Mouse (Mus musculus) c-Kit-positive CD71-positive TER-119-positive erythroid progenitor cells, embryonic 14.5 days (primary cell): Measurements from ENCODE around the gene Olfr1436.
"Not testable (repeated sequence)": the region's sequence is repeated elsewhere in the genome, so short reads cannot be mapped to it uniquely, and the experiment has no call there.

Experiments
- DNase-seq: peaks from one replicate; pipeline ENCODE4 v3.0.0-alpha.2; 2013; ENCODE audit warnings: low spot score

Olfr1436 gene

DNA sequence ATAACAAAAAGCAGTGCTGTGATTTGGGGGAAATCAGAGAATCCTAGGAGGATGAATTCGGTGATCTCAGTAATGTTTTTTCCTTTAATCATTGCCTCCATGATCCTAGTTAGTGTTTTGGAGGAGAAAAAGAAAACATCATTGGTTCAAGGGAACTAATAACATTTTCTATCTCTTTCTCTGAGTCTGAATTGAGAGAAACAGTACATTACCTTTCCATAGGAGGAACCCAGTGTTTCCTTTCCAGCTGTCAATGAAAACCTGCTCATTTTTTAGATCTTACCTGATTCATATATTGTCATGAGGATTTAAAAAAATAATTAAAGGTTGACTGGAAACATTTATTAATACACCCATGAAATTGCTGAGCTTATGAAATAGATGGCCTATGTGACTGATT lies at the start of gene Olfr1436:
Olfr1436 (minus strand) TSS at position 101 of the 400 bp plus-strand sequence.
- not testable (repeated sequence) for DNase-seq

DNA sequence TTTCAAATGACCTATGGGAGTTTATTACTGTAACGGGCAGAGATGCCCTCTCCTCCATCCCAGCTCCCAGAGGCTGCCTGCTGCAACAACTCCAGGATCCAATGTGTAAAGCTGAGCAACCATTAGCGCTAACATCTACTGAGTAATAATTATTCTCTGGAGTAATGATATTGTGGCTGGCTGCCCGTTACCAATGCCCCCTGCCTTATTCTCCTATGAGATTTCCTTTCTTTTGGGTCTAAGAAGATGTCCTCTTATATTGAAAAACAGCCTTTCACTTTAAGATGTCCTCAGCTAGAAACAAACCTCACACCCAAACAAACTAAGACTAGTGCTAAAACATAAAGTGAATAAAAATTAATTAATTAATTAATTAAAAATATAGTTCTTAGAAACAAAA lies 36.9 kb upstream of the Olfr1436 start, which contains the start of gene Olfr1438-ps1:
Olfr1438-ps1 (minus strand) TSS at position 101 of the 400 bp plus-strand sequence.
- DNase-seq: no peak

DNA sequence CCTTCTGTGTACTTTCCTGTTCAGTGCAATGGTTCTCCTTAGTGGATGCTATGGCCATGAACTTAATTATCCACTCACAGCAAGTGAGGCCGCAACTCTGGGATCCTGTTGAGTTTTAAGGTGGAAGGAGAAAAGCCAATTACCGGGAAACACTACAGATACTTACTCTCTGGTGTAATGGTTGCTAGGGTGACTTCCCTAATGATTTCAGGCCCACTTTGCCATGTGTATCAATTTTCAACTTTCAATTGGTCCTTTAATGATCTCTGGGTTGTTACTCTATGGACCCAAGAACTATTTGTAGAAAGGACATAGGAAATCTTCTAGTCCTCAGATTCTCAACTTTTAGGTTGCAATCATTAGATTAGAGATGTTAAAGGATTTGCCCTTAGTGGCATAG lies 26.1 kb upstream of the Olfr1436 start, which contains the start of gene Olfr1437:
Olfr1437 (minus strand) TSS at position 101 of the 400 bp plus-strand sequence.
- DNase-seq: no peak

DNA sequence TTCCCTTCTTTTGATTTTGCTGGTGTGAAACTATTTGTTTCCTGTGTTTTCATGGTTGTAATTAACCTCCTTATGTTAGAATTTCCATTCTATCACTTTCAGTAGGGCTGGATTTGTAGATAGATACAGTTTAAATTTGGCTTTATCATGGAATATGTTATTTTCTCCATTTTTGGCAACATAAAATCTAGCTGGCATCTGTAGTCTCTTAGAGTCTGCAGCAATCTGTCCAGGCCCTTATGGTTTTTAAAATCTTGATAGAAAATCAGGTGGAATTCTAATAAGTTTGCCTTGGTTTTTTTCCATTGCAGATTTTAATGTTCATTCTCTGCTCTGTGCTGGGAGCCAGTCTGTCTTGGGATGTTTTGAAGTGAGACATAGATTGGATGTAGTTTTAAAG lies 6.0 kb downstream of the Olfr1436 start:
- no peak for DNase-seq

DNA sequence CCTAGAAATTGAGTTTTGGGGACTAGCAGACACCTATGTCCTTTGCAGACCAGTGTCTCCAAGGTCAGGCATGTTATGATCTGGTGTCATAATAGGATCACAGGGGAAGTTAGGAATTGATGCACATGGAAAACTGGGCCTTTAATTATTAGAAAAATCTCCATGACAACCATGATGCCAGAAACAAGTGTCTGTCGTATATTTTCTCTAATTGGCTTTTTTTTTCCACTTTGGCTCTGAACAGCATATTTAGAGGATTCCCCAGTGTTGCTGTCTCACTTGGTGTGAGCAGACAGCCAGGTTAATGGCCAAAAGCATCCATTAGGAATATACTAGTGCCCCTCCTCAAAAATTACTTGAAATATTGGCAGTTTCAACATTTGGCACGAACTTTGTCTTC lies 19.4 kb downstream of the Olfr1436 start, which contains the start of gene Olfr1434:
Olfr1434 (plus strand) TSS at position 301 of the 400 bp plus-strand sequence.
- DNase-seq: no peak

DNA sequence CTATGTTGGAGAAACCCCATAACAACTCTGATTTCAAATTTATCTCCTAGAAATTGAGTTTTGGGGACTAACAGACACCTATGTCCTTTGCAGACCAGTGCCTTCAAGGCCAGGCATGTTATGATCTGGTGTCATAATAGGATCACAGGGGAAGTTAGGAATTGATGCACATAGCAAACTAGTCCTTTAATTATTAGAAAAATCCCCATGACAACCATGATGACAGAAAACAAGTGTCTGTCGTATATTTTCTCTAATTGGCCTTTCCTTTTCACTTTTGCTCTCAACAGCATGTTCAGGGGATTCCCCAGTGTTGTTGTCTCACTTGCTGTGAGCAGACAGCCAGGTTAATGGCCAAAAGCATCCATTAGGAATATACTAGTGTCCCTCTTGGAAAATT lies 38.2 kb downstream of the Olfr1436 start, which contains the start of gene Olfr235:
Olfr235 (plus strand) TSS at position 301 of the 400 bp plus-strand sequence.
- no peak for DNase-seq
